Mouse (Mus musculus): Measurements from ENCODE around the gene Vps26c. TPM values are rescaled to one million over a fixed set of nuclear protein-coding genes. Genes with fewer than 3 reads are reported as not detected.

The Vps26c gene
- polyA plus RNA-seq, 1 experiment from 2014 or later, result 43.6 TPM

- no peaks in the 10 kb centered on the region for H3K9me3 ChIP-seq
- 85% methylated on average over 11 of the region's 11 CpGs for WGBS
- peaks cover 98% of the 10 kb centered on the region for H3K36me3 ChIP-seq
- no peak overlapping the region for H3K27ac ChIP-seq (replicated peaks)
- ATAC-seq (ENCODE audit: extremely low read depth, insufficient number of reproducible peaks, low FRiP score, low TSS enrichment), result no peak
- H3K4me1 ChIP-seq, result no peaks in the 10 kb centered on the region
- H3K9ac ChIP-seq, result no peak overlapping the region
- no peaks in the 10 kb centered on the region for H3K27me3 ChIP-seq (replicated peaks)
- H3K4me3 ChIP-seq, result no peak overlapping the region
- no peak overlapping the region for H3K4me2 ChIP-seq
Measured at GRCm38 (mm10) chr16:94451545-94452488, 74.8 kb downstream of the Vps26c start.

GRCm38 (mm10) chr16:94449632-94450031 is 77.0 kb downstream of the Vps26c start:
- no peak for ATAC-seq (ENCODE audit: extremely low read depth, insufficient number of reproducible peaks, low FRiP score, low TSS enrichment)
- H3K4me1 ChIP-seq, result no peaks in the 10 kb centered on the region
- no peak overlapping the region for H3K4me2 ChIP-seq
- no peak overlapping the region for H3K4me3 ChIP-seq
- no peaks in the 10 kb centered on the region for H3K27me3 ChIP-seq (replicated peaks)
- no peaks in the 10 kb centered on the region for H3K9me3 ChIP-seq
- H3K36me3 ChIP-seq, result peaks cover 90% of the 10 kb centered on the region
- 94% methylated on average over 7 of the region's 7 CpGs for WGBS
- H3K27ac ChIP-seq (replicated peaks), result no peak overlapping the region
- H3K9ac ChIP-seq, result no peak overlapping the region

GRCm38 (mm10) chr16:94449151-94449550 is 77.5 kb downstream of the Vps26c start:
- Histone ChIP-seq H3K9ac (no peak overlapping the region), H3K4me1 (no peaks in the 10 kb centered on the region), H3K27me3 (replicated peaks) (no peaks in the 10 kb centered on the region), H3K27ac (replicated peaks) (no peak overlapping the region), H3K9me3 (no peaks in the 10 kb centered on the region), H3K4me2 (no peak overlapping the region), H3K36me3 (peaks cover 88% of the 10 kb centered on the region), H3K4me3 (no peak overlapping the region)
- 78% methylated on average over 8 of the region's 8 CpGs for WGBS
- no peak for ATAC-seq (ENCODE audit: extremely low read depth, insufficient number of reproducible peaks, low FRiP score, low TSS enrichment)

Other genes with a start within 250 kb of the Vps26c start
- gene Hlcs, start 213.3 kb downstream of the Vps26c start, polyA plus RNA-seq (2015; fragmentation: Nextera tagmentation; extraction: Ambion mirVana), result 7.6 and 8.0 TPM in 2 replicates
- 5.0 and 6.0 TPM in 2 replicates for gene Ripply3, start 198.4 kb downstream of the Vps26c start, polyA plus RNA-seq (2015; fragmentation: Nextera tagmentation; extraction: Ambion mirVana)
- gene Ttc3, start 156.2 kb downstream of the Vps26c start, polyA plus RNA-seq (2015; fragmentation: Nextera tagmentation; extraction: Ambion mirVana), result 158 and 164 TPM in 2 replicates
- gene Pigp, start 155.0 kb downstream of the Vps26c start, polyA plus RNA-seq (2015; fragmentation: Nextera tagmentation; extraction: Ambion mirVana), result 111 and 115 TPM in 2 replicates
- gene Dyrk1a, start 43.2 kb upstream of the Vps26c start, polyA plus RNA-seq (2015; fragmentation: Nextera tagmentation; extraction: Ambion mirVana), result 6.7 and 7.2 TPM in 2 replicates